Mouse (Mus musculus) erythroblast, embryonic 14.5 days (primary cell): ENCODE measurements around the gene Hmgn3.

Source experiments
- GATA1 ChIP-seq: IDR thresholded peaks from 2 replicates; pipeline ENCODE4 v1.6.1; 2012; ENCODE audit warnings: low read length, inconsistent platforms, mixed read lengths
- TAL1 ChIP-seq: IDR thresholded peaks from 3 replicates; pipeline ENCODE4 v1.6.1; 2012; ENCODE audit warnings: low read length, inconsistent platforms, mixed read lengths

GRCm38 (mm10) chr9:83146446-83147188 lies at the start of gene Hmgn3:
- no peak for TF ChIP-seq GATA1
- no peak for TF ChIP-seq TAL1
